Mouse (Mus musculus) liver, adult 2 months (tissue): ENCODE results near the gene Cav1. TPM values are rescaled to one million over a fixed set of nuclear protein-coding genes. Genes with fewer than 3 reads are reported as not detected.

Source experiments
- DNase-seq: peaks from one replicate; pipeline ENCODE4 v3.0.0-alpha.2; 2011; ENCODE audit warnings: low read depth, low spot score; ENCODE audit errors: extremely low read depth
- H3K27ac ChIP-seq: fragments of 200-500 bp; replicated peaks from 2 replicates; pipeline ENCODE4 v1.5.1; 2012; ENCODE audit warnings: low read depth, mild to moderate bottlenecking, control low read depth, inconsistent platforms, low read length; ENCODE audit not compliant: insufficient read depth
- H3K27me3 ChIP-seq: fragments of 200-500 bp; 2 replicates; pipeline ENCODE4 v1.6.1; 2012; ENCODE audit warnings: mild to moderate bottlenecking, moderate library complexity, low read length, inconsistent platforms; ENCODE audit not compliant: control insufficient read depth, insufficient read depth
- H3K36me3 ChIP-seq: fragments of 200-500 bp; 2 replicates; pipeline ENCODE4 v1.6.1; 2012; ENCODE audit warnings: low read length, inconsistent platforms; ENCODE audit not compliant: control insufficient read depth, insufficient read depth
- H3K4me1 ChIP-seq: fragments of 200-500 bp; 2 replicates; pipeline ENCODE4 v1.6.1; 2011; ENCODE audit warnings: low read length; ENCODE audit not compliant: control insufficient read depth, insufficient read depth
- H3K4me3 ChIP-seq: fragments of 200-500 bp; 2 replicates; pipeline ENCODE4 v1.5.1; 2011; ENCODE audit warnings: low read depth, mild to moderate bottlenecking, control low read depth, low read length, moderate library complexity; ENCODE audit not compliant: insufficient read depth
- H3K79me2 ChIP-seq: fragments of 200-500 bp; 2 replicates; pipeline ENCODE4 v1.6.1; 2012; ENCODE audit warnings: inconsistent platforms, mild to moderate bottlenecking, low read length, moderate library complexity; ENCODE audit not compliant: control insufficient read depth, insufficient read depth
- H3K9ac ChIP-seq: fragments of 200-500 bp; 2 replicates; pipeline ENCODE4 v1.6.1; 2012; ENCODE audit warnings: low read depth, mild to moderate bottlenecking, control low read depth, inconsistent platforms, low read length
- CTCF ChIP-seq: fragments of 200-500 bp; IDR thresholded peaks from 2 replicates; pipeline ENCODE4 v1.5.1; 2011; ENCODE audit warnings: low read depth, low read length, control low read depth
- POLR2A ChIP-seq: fragments of 200-500 bp; IDR thresholded peaks from 2 replicates; pipeline ENCODE4 v1.6.1; 2011; ENCODE audit warnings: low read length, control low read depth; ENCODE audit not compliant: insufficient read depth; ENCODE audit errors: extremely low read depth
- WGBS: fragments of 180-500 bp; shearing (Covaris S2); methylation state at CpG from one replicate; pipeline ENCODE4 v1.1.7; 2018; 5-methylcytosine and 5-hydroxymethylcytosine counted together
- polyA plus RNA-seq: library from polyadenylated mRNA; depleted of rRNA; stranded (reverse); fragments of >200 nt; gene quantifications from 2 replicates; pipeline ENCODE4 v1.2.3, GENCODE M21; 2012
- total RNA-seq: library from RNA; depleted of rRNA; stranded (reverse); fragments of >200 nt; gene quantifications from 2 replicates; pipeline ENCODE4 v1.2.3, GENCODE M21; 2014

Cav1 gene
- total and polyA plus RNA-seq, 2 experiments, result 2.9 to 4.1 TPM

- Histone ChIP-seq H3K27ac (no peak overlapping the region), H3K36me3 (no peaks in the 10 kb centered on the region), H3K27me3 (no peaks in the 10 kb centered on the region), H3K4me1 (no peaks in the 10 kb centered on the region), H3K79me2 (no peaks in the 10 kb centered on the region), H3K9ac (no peak overlapping the region), H3K4me3 (no peak overlapping the region)
- DNase-seq, result peak; percentile 58
- WGBS, result 17% methylated on average over 6 of the region's 6 CpGs
- peak; percentile 52 for TF ChIP-seq CTCF
- TF ChIP-seq POLR2A, result no peak
These were observed 53.0 kb downstream of the Cav1 start for GRCm38 (mm10) chr6:17358896-17359690.

DNA sequence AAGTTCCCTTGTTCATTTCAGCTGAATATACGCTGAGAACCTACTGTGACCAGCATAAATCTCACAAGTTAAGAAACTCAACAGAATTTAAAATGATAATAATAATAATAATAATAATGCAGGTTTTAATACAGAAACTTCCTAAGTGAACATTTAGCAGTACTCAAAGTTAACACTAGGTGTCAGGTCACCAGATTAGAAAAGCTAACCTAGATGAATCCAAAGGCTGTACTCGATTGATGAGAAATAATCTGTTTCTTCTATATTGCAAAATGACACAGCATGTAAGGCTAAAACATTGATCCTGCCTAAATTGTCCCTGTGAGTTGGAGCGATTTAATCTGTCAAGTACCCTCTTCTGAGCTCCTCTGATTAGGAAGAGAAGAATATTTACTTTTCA, 56.6 kb downstream of the Cav1 start:
- Histone ChIP-seq H3K27me3 (no peaks in the 10 kb centered on the region), H3K9ac (no peak overlapping the region), H3K4me3 (no peak overlapping the region), H3K27ac (no peak overlapping the region), H3K4me1 (no peaks in the 10 kb centered on the region), H3K79me2 (no peaks in the 10 kb centered on the region), H3K36me3 (no peaks in the 10 kb centered on the region)
- no peak for TF ChIP-seq POLR2A
- TF ChIP-seq CTCF, result no peak
- 24% methylated on average over 3 of the region's 3 CpGs for WGBS
- peak; percentile 41 for DNase-seq

GRCm38 (mm10) chr6:17363446-17364179, 57.5 kb downstream of the Cav1 start:
- Histone ChIP-seq H3K4me1 (no peaks in the 10 kb centered on the region), H3K27ac (no peak overlapping the region), H3K27me3 (no peaks in the 10 kb centered on the region), H3K9ac (no peak overlapping the region), H3K79me2 (no peaks in the 10 kb centered on the region), H3K4me3 (no peak overlapping the region), H3K36me3 (no peaks in the 10 kb centered on the region)
- no peak for DNase-seq
- WGBS, result 75% methylated on average over 17 of the region's 17 CpGs
- TF ChIP-seq POLR2A (no peak), CTCF (no peak)

- no peak overlapping the region for H3K4me3 ChIP-seq
- H3K9ac ChIP-seq, result no peak overlapping the region
- no peak overlapping the region for H3K27ac ChIP-seq
- H3K36me3 ChIP-seq, result no peaks in the 10 kb centered on the region
- H3K79me2 ChIP-seq, result no peaks in the 10 kb centered on the region
- WGBS, result 91% methylated on average over 5 of the region's 5 CpGs
- no peaks in the 10 kb centered on the region for H3K27me3 ChIP-seq
- no peaks in the 10 kb centered on the region for H3K4me1 ChIP-seq
- no peak for DNase-seq
- TF ChIP-seq CTCF, result no peak
- no peak for TF ChIP-seq POLR2A
These were observed 68.2 kb downstream of the Cav1 start for GRCm38 (mm10) chr6:17374326-17374725.

- 26% methylated on average over 2 of the region's 2 CpGs for WGBS
These were observed 71.2 kb downstream of the Cav1 start for GRCm38 (mm10) chr6:17377371-17377770.

More at GRCm38 (mm10) chr6:17377371-17377770, 71.2 kb downstream of the Cav1 start:
- H3K27ac ChIP-seq, result no peak overlapping the region
- TF ChIP-seq CTCF (no peak), POLR2A (no peak)
- H3K4me3 ChIP-seq, result no peak overlapping the region
- H3K27me3 ChIP-seq, result no peaks in the 10 kb centered on the region
- no peaks in the 10 kb centered on the region for H3K4me1 ChIP-seq
- no peaks in the 10 kb centered on the region for H3K79me2 ChIP-seq
- H3K36me3 ChIP-seq, result no peaks in the 10 kb centered on the region
- peak; percentile 24 for DNase-seq
- H3K9ac ChIP-seq, result no peak overlapping the region
